Mouse (Mus musculus): ENCODE measurements at regions not wholly inside any gene's neighbourhood (a gene's known extent, or its start where the extent isn't known, plus 50 kb on each side); places are given as distances from the start of the nearest gene placed in this dataset.
A peak's percentile ranks its signal among the peaks of the same experiment; 100 is the strongest.

GRCm38 (mm10) chr7:84800966-84801365 lies 52.4 kb upstream of the Olfr291 start:
- DNase-seq (ENCODE audit: low spot score), result no peak

- DNase-seq (ENCODE audit: low spot score), result no peak
These were observed 58.7 kb upstream of the Olfr291 start for GRCm38 (mm10) chr7:84794655-84795054.

DNA sequence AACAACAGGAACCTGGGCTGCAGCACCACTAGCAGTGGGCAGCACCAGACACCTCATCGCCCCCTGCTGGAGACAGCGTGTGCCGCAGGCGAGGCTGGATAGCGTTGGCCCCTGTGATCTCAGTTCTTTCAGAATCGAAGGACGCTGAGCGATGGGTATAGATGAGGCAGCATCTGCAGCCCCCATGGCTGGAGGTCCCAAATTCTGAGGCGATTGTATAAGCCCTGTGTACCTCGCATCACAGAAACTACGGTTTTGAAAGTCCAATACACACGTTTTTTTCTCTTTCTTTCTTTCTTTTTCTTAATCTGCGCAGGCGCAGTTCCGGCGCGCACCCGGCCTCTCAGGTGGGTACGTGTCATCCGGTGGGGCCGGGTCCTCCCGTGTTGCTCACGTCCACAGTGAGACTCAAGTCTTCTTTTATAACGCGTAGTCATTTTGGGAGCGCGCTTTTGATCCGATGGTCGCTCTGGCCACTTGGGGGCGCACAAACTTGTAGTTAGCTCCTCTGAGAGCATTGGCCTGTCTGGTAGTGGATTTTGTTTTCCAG lies 74.0 kb upstream of the Olfr291 start:
- peak; percentile 47 for DNase-seq (ENCODE audit: low spot score)

GRCm38 (mm10) chr7:84777696-84778095 lies 75.7 kb upstream of the Olfr291 start:
- DNase-seq (ENCODE audit: low spot score), result no peak

GRCm38 (mm10) chr7:84756261-84756660 lies 66.5 kb upstream of the Zfand6 start:
- no peak for DNase-seq (ENCODE audit: low spot score)

- no peak for DNase-seq (ENCODE audit: low spot score)
These were observed 63.6 kb upstream of the Zfand6 start for GRCm38 (mm10) chr7:84753361-84753760.

GRCm38 (mm10) chr7:84749434-84750301 lies 59.9 kb upstream of the Zfand6 start:
- DNase-seq (ENCODE audit: low spot score), result no peak

- DNase-seq (ENCODE audit: low spot score), result no peak
These were observed 58.1 kb upstream of the Zfand6 start for GRCm38 (mm10) chr7:84747847-84748246.

DNA sequence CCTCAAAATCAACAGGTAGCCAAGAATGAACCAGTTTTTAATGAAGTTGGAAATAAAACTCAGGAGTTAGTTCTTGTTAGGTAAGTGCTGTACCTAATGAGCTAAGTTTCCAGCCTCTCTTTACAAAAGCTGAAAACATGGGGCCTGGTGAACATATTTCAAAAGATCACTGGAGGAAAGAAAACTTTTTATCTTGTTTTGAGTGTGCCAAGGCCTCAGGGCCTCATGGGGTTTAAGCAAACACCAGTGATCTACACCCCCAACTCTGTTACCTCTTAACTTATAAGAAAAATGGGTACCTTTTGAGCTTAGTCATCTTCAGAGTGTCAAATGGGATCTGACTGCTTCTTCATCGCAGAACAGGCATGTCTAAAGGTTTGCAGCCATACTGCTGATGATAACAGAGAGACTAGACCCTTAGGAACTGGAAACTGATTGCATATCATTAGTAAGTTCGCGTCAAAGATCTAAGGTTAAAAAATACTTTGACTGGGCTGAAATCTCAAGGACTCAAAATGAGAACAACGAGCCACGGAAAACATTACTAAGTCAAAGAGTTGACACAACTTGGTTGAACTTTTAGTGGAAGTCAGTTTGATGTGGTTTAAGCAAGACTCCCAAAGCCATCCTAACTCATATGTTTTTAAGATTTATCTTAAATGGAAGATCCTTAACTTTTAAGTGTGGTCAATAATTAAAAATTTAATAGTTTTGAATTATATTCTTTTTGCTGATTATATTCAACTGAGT lies 54.7 kb upstream of the Zfand6 start:
- DNase-seq (ENCODE audit: low spot score), result no peak

- DNase-seq (ENCODE audit: low spot score), result no peak
These were observed 50.2 kb upstream of the Zfand6 start for GRCm38 (mm10) chr7:84739965-84740390.

Measured in urinary bladder, postnatal 10 days (tissue).